Mouse (Mus musculus): ENCODE data around the gene Tmem19. TPM values are rescaled to one million over a fixed set of nuclear protein-coding genes. Genes with fewer than 3 reads are reported as not detected.

Gene Tmem19
- polyA plus RNA-seq, 1 experiment from 2014 or later, result 35.2 TPM

DNA sequence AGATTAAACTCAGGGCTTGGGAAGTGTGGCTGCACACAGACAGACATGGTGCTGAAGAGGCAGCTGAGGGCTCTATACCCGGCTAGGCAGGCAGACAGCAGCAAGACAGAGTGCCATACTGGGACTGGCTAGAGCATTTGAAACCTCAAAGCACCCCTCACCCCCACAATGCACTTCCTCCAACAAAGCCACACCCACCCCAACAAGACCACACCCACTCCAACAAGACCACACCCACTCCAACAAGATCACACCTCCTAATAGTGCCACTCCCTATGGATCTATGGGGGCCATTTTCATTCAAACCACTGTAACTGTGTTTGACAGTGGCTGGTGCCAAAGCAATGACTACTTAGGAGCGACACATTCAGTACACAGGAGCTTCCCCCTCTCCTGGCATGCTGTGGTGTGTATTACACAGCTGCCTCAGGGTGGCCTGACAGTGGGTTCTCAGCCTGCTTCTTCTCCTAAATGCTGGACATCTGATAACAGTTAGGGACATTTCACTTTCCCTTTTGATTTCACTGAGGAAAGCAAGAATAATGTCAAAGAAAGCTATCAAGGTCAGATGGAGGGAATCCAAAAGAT lies 11.4 kb downstream of the Tmem19 start:
- no peak overlapping the region for H3K9ac ChIP-seq (ENCODE audit: low read depth, low read length)
- no peaks in the 10 kb centered on the region for H3K9me3 ChIP-seq (ENCODE audit: control insufficient read depth, low read length)
- no peaks in the 10 kb centered on the region for H3K27me3 ChIP-seq (replicated peaks; ENCODE audit: control insufficient read depth, insufficient read depth, low read length)
- no peaks in the 10 kb centered on the region for H3K4me1 ChIP-seq (ENCODE audit: control insufficient read depth, insufficient read depth, low read length)
- H3K4me2 ChIP-seq (ENCODE audit: low read depth, low read length), result no peak overlapping the region
- no peak overlapping the region for H3K27ac ChIP-seq (ENCODE audit: low read length)
- no peak for ATAC-seq
- no peaks in the 10 kb centered on the region for H3K36me3 ChIP-seq (ENCODE audit: control insufficient read depth, insufficient read depth, low read length)
- WGBS, result 69% methylated on average over 2 of the region's 2 CpGs
- no peak overlapping the region for H3K4me3 ChIP-seq (ENCODE audit: low read length)

DNA sequence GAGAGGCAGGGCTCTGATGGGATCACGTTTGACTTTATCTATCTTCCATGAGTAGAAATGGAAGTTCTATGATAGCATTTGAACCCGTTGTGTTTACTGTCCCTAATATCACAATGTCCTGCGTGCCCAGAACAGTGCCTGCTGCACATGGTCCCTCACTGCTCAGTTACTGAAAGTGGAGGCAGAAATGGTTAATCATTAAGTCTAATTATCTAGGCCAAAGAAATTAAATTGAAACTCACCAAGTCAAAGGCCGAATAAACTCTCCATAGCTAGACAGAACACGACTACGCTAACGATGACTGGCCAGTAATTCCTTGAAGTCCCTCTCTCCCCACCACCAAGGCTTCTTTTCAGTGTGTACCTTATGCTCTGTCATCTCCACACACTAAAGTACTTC lies 12.8 kb downstream of the Tmem19 start:
- 65% methylated on average over 7 of the region's 7 CpGs for WGBS
- Histone ChIP-seq H3K36me3 (ENCODE audit: control insufficient read depth, insufficient read depth, low read length) (no peaks in the 10 kb centered on the region), H3K4me3 (ENCODE audit: low read length) (no peak overlapping the region), H3K9me3 (ENCODE audit: control insufficient read depth, low read length) (no peaks in the 10 kb centered on the region), H3K27me3 (replicated peaks; ENCODE audit: control insufficient read depth, insufficient read depth, low read length) (no peaks in the 10 kb centered on the region), H3K27ac (ENCODE audit: low read length) (no peak overlapping the region), H3K9ac (ENCODE audit: low read depth, low read length) (no peak overlapping the region), H3K4me1 (ENCODE audit: control insufficient read depth, insufficient read depth, low read length) (no peaks in the 10 kb centered on the region), H3K4me2 (ENCODE audit: low read depth, low read length) (no peak overlapping the region)
- ATAC-seq, result peak; percentile 75

DNA sequence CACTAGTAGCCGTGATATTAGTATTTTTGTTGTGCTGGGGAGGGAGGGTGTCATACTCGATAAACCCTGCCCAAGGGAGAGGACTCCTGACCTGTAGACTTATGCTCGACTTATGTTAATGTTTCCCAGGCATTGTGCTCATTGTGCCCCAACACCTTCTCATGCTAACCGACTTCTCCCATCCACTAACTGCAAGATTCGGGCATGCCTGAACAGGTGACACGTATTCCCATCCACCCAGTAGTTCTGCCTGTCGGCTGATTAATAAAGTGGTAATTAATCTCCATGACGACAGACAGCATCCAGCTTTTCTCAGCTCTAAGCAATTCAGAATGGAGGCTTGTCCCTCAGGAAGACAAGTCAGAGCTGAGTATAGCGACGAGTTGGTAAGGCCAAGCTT lies 13.3 kb downstream of the Tmem19 start:
- ATAC-seq, result peak; percentile 76
- Histone ChIP-seq H3K4me2 (ENCODE audit: low read depth, low read length) (no peak overlapping the region), H3K27ac (ENCODE audit: low read length) (no peak overlapping the region), H3K36me3 (ENCODE audit: control insufficient read depth, insufficient read depth, low read length) (no peaks in the 10 kb centered on the region), H3K4me3 (ENCODE audit: low read length) (no peak overlapping the region), H3K9ac (ENCODE audit: low read depth, low read length) (no peak overlapping the region), H3K27me3 (replicated peaks; ENCODE audit: control insufficient read depth, insufficient read depth, low read length) (no peaks in the 10 kb centered on the region), H3K9me3 (ENCODE audit: control insufficient read depth, low read length) (no peaks in the 10 kb centered on the region), H3K4me1 (ENCODE audit: control insufficient read depth, insufficient read depth, low read length) (no peaks in the 10 kb centered on the region)
- 62% methylated on average over 10 of the region's 10 CpGs for WGBS

DNA sequence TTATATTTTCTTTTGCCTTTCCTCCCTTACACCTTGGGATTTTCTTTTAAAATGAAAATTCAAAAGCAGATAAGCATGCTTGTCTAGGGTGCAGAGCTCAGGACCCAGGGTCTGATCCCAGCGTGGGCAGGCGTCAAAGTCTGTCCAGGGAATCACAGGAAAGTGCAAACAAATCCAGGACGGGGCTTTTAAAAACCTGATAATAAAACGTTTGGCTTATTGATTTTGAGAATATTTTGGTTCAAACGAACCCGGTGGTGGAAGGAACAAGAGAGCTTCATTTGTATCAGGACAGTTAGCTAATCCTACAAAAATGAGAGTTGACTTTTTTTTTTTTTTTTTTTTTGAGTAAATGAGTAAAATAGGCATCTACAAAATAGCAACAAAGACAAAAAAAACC lies 14.2 kb downstream of the Tmem19 start:
- Histone ChIP-seq H3K9ac (ENCODE audit: low read depth, low read length) (no peak overlapping the region), H3K27me3 (replicated peaks; ENCODE audit: control insufficient read depth, insufficient read depth, low read length) (no peaks in the 10 kb centered on the region), H3K36me3 (ENCODE audit: control insufficient read depth, insufficient read depth, low read length) (peaks cover 1% of the 10 kb centered on the region; the same call in 1 of the 2 replicates), H3K4me3 (ENCODE audit: low read length) (no peak overlapping the region), H3K27ac (ENCODE audit: low read length) (no peak overlapping the region), H3K4me1 (ENCODE audit: control insufficient read depth, insufficient read depth, low read length) (no peaks in the 10 kb centered on the region), H3K4me2 (ENCODE audit: low read depth, low read length) (no peak overlapping the region), H3K9me3 (ENCODE audit: control insufficient read depth, low read length) (no peaks in the 10 kb centered on the region)
- 64% methylated on average over 6 of the region's 6 CpGs for WGBS
- no peak for ATAC-seq

DNA sequence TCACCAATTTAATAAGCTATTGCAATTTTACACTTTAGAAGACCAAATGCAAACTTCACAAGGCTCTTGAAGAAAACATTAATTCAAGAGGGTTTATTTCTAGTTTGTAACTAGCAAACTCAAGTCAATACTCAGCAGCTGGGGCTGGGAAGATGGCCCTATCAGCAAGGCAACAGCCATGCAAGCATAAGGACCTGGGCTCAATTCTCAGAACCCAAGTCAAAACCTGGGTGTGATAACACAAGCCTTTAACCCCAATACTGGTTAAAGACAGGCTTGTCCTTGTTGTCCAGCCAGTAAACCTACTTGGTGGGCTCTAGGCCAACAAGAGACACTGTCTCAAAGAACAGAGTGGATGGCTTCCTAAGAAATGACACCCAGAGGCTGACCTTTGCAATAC lies 15.9 kb downstream of the Tmem19 start:
- H3K27ac ChIP-seq (ENCODE audit: low read length), result no peak overlapping the region
- no peaks in the 10 kb centered on the region for H3K4me1 ChIP-seq (ENCODE audit: control insufficient read depth, insufficient read depth, low read length)
- no peak overlapping the region for H3K4me2 ChIP-seq (ENCODE audit: low read depth, low read length)
- no peaks in the 10 kb centered on the region for H3K27me3 ChIP-seq (replicated peaks; ENCODE audit: control insufficient read depth, insufficient read depth, low read length)
- H3K9me3 ChIP-seq (ENCODE audit: control insufficient read depth, low read length), result no peaks in the 10 kb centered on the region
- H3K4me3 ChIP-seq (ENCODE audit: low read length), result no peak overlapping the region
- no peak for ATAC-seq
- no peak overlapping the region for H3K9ac ChIP-seq (ENCODE audit: low read depth, low read length)
- H3K36me3 ChIP-seq (ENCODE audit: control insufficient read depth, insufficient read depth, low read length), result peaks cover 3% of the 10 kb centered on the region; the same call in 1 of the 2 replicates

DNA sequence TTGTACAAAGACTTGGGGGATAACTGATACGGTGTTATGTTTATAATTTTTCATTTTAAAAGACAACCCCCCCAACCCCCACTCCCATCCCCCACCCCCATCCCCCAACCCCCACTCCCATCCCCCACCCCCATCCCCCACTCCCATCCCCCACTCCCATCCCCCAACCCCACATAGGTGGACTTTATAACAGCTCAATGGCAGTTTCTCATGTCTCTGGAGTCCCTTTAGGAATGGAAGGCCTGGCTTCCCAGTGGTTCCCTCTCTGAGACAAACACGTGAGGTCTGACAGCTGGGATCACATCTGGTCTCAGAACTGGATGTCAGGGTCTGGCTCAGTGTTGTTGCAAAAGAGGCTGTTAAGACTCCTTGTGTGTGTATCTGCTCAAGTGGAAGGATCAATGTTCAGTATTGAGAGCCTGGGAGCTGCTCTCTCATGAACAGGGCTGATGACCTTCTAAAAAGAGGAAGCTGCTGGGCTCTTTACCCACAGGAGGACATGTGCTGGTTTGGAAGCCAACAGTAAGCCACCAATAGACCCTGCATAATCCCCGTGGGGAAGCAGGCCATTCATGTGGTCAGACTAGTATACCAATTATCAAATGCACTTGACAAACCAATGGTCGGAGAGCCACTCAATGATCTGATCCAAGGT lies 19.4 kb downstream of the Tmem19 start:
- Histone ChIP-seq H3K4me2 (ENCODE audit: low read depth, low read length) (no peak overlapping the region), H3K36me3 (ENCODE audit: control insufficient read depth, insufficient read depth, low read length) (peaks cover 3% of the 10 kb centered on the region; the same call in 1 of the 2 replicates), H3K9ac (ENCODE audit: low read depth, low read length) (no peak overlapping the region), H3K4me3 (ENCODE audit: low read length) (no peak overlapping the region), H3K9me3 (ENCODE audit: control insufficient read depth, low read length) (no peaks in the 10 kb centered on the region), H3K4me1 (ENCODE audit: control insufficient read depth, insufficient read depth, low read length) (no peaks in the 10 kb centered on the region), H3K27me3 (replicated peaks; ENCODE audit: control insufficient read depth, insufficient read depth, low read length) (no peaks in the 10 kb centered on the region), H3K27ac (ENCODE audit: low read length) (no peak overlapping the region)
- ATAC-seq, result no peak
- 85% methylated on average over 4 of the region's 4 CpGs for WGBS

DNA sequence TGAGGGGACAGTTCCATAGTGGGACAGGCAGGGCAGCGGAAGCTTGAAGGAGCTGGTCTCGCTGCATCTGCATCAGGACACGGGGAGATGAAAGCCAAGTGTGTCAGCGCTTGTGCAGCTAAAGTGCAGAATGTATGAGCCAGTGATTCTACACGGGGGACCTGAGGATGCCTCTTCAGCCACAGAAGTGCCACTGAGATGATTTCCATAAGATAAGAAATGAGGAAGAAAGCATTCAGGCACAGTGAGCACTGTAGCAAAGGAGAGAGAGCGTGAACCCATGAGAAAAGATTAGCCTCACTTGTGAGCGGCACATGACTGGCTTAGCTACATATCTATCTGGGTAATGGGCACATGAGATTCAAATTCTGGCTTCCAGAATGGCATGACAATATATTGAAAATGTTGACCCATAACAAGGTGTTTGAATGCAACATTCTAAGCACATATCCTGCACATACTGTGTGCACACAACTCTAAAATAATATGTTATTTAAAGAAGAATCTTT lies 22.4 kb downstream of the Tmem19 start:
- no peak for ATAC-seq
- Histone ChIP-seq H3K27me3 (replicated peaks; ENCODE audit: control insufficient read depth, insufficient read depth, low read length) (no peaks in the 10 kb centered on the region), H3K27ac (ENCODE audit: low read length) (no peak overlapping the region), H3K9me3 (ENCODE audit: control insufficient read depth, low read length) (no peaks in the 10 kb centered on the region), H3K4me1 (ENCODE audit: control insufficient read depth, insufficient read depth, low read length) (no peaks in the 10 kb centered on the region), H3K36me3 (ENCODE audit: control insufficient read depth, insufficient read depth, low read length) (peaks cover 3% of the 10 kb centered on the region; the same call in 1 of the 2 replicates), H3K9ac (ENCODE audit: low read depth, low read length) (no peak overlapping the region), H3K4me3 (ENCODE audit: low read length) (no peak overlapping the region), H3K4me2 (ENCODE audit: low read depth, low read length) (no peak overlapping the region)
- WGBS, result 88% methylated on average over 7 of the region's 7 CpGs

DNA sequence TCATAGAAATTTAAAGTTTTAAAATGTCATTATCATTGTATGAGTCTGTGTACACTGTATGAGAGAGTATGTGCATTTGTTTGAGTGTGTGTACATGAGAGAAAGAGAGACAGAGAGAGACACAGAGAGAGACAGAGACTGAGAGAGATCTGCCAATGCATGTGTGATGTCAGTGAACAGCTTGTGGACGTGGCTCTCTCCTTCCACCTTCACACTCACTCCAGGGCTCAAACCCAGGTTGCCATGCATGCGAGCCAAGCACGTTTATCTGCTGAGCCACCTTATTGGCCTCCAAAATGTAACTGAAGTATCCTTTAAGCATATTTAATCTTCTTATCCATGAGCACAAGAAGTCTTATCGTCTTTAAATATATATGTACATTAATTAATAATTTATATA lies 25.4 kb downstream of the Tmem19 start:
- ATAC-seq, result no peak

DNA sequence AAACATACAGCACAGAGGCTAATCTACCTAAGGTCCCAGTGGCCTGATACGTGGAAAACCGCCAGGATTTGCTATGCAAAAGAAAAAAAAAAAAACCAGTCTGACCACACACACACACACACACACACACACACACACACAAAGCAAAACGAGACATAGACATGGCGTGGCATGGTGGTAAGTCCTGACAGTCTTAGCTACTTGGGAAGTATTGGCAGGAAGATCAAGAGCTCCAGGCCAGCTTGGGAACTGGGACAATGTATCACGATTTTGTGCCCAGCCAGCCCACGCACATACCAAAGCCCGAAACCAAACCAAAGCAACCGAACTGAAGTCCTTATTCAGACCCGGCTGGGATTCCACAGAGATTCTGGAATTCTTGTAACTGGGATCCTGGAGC lies 28.8 kb downstream of the Tmem19 start:
- H3K36me3 ChIP-seq (ENCODE audit: control insufficient read depth, insufficient read depth, low read length), result no peaks in the 10 kb centered on the region
- H3K4me2 ChIP-seq (ENCODE audit: low read depth, low read length), result no peak overlapping the region
- H3K9me3 ChIP-seq (ENCODE audit: control insufficient read depth, low read length), result no peaks in the 10 kb centered on the region
- H3K4me3 ChIP-seq (ENCODE audit: low read length), result no peak overlapping the region
- H3K4me1 ChIP-seq (ENCODE audit: control insufficient read depth, insufficient read depth, low read length), result no peaks in the 10 kb centered on the region
- H3K27ac ChIP-seq (ENCODE audit: low read length), result no peak overlapping the region
- no peaks in the 10 kb centered on the region for H3K27me3 ChIP-seq (replicated peaks; ENCODE audit: control insufficient read depth, insufficient read depth, low read length)
- ATAC-seq, result no peak
- WGBS, result 75% methylated on average over 9 of the region's 9 CpGs
- no peak overlapping the region for H3K9ac ChIP-seq (ENCODE audit: low read depth, low read length)

More for the DNA sequence above, 25.4 kb downstream of the Tmem19 start:
- H3K36me3 ChIP-seq (ENCODE audit: control insufficient read depth, insufficient read depth, low read length), result no peaks in the 10 kb centered on the region; the same call in 1 of the 2 replicates
- H3K4me1 ChIP-seq (ENCODE audit: control insufficient read depth, insufficient read depth, low read length), result no peaks in the 10 kb centered on the region
- H3K4me3 ChIP-seq (ENCODE audit: low read length), result no peak overlapping the region
- no peaks in the 10 kb centered on the region for H3K9me3 ChIP-seq (ENCODE audit: control insufficient read depth, low read length)
- H3K27me3 ChIP-seq (replicated peaks; ENCODE audit: control insufficient read depth, insufficient read depth, low read length), result no peaks in the 10 kb centered on the region
- WGBS, result 84% methylated on average over 4 of the region's 4 CpGs
- no peak overlapping the region for H3K9ac ChIP-seq (ENCODE audit: low read depth, low read length)
- no peak overlapping the region for H3K4me2 ChIP-seq (ENCODE audit: low read depth, low read length)
- H3K27ac ChIP-seq (ENCODE audit: low read length), result no peak overlapping the region

All from intestine, embryonic 16.5 days (tissue).